Mouse (Mus musculus): ENCODE results near the gene Rpap1. TPM values are rescaled to one million over a fixed set of nuclear protein-coding genes. Genes with fewer than 3 reads are reported as not detected.
A peak's percentile ranks its signal among the peaks of the same experiment; 100 is the strongest.

The Rpap1 gene
- total RNA-seq, 2 experiments from 2014 or later, result 18.6 to 19.6 TPM

DNA sequence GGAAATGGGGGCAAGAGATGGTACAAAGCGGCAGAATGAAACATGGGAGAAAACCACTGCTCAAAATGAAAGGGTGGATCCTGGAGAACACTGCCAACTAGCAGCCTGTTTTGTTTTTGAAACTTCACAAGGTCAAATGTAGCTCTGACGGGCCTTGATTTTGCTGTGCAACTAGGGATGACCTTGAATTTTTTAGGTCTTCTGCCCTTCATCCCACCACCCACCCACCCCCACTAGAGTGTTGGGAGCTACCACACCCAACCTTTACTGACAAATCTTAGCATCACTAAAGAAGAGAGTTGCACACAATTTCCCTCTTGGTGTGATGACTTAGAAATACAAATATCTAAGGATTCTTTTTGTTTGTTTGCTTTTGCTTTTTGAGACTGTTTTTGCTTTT lies 2.7 kb upstream of the Rpap1 start:
- H3K27ac ChIP-seq, result no peak overlapping the region
- no peak overlapping the region for H3K4me3 ChIP-seq
- DNase-seq (ENCODE audit: low spot score in 2 of 2), result no peak
- no peak for TF ChIP-seq CTCF (conservative IDR thresholded peaks at IDR 0.05)

GRCm38 (mm10) chr2:119767246-119767645 lies 20.1 kb downstream of the Rpap1 start:
- no peak overlapping the region for H3K4me3 ChIP-seq
- no peak overlapping the region for H3K27ac ChIP-seq
- no peak for DNase-seq (ENCODE audit: low spot score in 2 of 2)
- TF ChIP-seq CTCF (conservative IDR thresholded peaks at IDR 0.05), result peak; percentile 61

- TF ChIP-seq CTCF (conservative IDR thresholded peaks at IDR 0.05), result no peak
- Histone ChIP-seq H3K4me3 (no peak overlapping the region), H3K27ac (0 out of 2 replicates have a peak overlapping the region, but pooled peaks have one; percentile 1)
- no peak for DNase-seq (ENCODE audit: low spot score in 2 of 2)
Observed at GRCm38 (mm10) chr2:119763924-119764323, 23.4 kb downstream of the Rpap1 start.

DNA sequence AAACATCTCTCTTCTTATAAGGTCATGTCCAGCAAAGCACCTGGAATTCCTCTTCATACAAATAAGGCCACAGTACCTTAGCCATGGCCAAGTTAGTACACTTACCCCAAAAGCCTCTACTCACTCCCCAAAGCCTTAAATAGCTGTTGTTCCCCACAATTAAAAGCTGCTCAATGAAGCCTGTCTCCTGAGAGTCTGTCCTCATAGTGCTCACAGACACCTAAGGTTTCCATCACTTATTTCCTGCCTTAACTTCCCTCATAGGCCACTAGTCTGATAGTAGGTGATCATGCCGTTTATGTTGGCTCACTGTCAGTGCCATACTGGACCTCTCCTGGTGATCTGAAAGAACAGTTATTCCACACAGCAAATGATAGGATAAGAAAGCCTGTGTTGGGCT lies 25.1 kb downstream of the Rpap1 start:
- TF ChIP-seq CTCF (conservative IDR thresholded peaks at IDR 0.05), result no peak
- H3K4me3 ChIP-seq, result no peak overlapping the region
- no peak overlapping the region for H3K27ac ChIP-seq
- no peak for DNase-seq (ENCODE audit: low spot score in 2 of 2)

DNA sequence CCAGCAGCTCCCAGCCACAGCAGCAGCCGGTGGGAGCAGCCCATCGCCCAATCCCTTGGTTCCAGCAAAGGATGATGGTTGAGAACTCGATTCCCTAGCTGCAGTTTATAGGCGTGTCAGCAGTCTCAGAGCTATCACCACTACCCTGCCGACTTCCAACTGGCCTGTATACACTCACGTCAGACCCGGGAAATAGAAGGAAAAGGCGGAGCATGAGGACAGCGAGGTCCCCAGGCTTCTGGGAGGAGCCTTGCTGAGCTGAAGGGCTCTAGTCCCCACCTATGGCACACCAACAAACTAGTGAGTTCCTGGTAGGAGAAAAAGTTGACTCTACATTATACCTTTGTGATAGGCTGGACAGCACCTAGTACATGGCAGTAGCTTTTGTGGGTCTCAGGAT lies 27.1 kb downstream of the Rpap1 start, which contains the start of gene Ltk:
Gene Ltk (minus strand): TSS at position 181 of the 400 bp plus-strand sequence.
- H3K27ac ChIP-seq, result no peak within 1 kb of the TSS
- H3K4me3 ChIP-seq, result no peak within 1 kb of the TSS
- no peak for DNase-seq (ENCODE audit: low spot score in 2 of 2)
- TF ChIP-seq CTCF (conservative IDR thresholded peaks at IDR 0.05), result no peak

DNA sequence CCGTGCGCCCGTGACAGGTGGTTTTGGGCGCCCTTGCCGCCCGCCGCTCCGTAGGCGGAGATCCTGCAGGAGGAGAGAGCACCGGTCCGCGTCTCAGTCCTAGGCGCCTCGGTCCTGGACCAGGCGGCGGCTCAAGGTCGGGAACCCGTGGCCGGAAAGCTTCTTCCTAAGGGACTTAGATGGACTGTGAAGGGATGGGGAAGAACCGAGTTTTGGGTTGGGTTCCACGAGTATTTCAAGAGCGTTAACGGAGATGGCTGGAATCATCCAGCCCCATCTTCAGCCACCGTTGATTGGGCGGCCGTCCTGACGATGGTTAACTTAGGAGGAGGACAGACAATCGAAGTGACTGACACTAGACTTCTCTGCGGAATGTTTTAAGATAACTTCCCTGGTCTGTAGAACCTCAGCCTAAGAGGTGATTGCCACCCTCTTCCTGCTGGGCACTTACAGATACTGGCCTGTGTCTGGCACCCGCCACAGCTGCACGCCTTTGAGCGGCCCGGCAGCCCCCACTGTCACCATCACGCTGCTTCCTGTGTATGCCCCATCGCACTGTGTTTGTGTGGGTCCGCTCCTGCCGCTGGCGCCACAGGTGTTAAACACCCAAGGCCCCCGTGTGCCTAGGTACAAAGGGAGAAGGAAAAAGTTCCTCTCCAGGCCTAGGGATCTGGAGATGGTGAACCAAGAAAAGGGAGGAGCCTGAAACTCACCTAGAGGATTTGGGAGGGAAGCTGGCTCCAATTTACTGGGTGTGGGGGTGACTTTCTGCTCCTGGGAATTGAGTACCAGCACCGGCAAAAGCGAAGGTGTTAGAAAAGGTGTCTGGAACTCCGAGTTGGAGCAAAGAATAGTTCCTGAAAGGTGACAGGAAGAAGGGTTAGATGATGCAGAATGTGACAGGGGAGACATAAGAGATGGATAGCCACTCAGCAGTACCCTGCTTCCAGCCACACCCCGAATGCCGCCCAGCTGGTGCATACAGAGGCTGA lies 28.2 kb downstream of the Rpap1 start:
- H3K4me3 ChIP-seq, result peak overlapping the region; percentile 74
- no peak for TF ChIP-seq CTCF (conservative IDR thresholded peaks at IDR 0.05)
- DNase-seq (ENCODE audit: low spot score in 2 of 2), result no peak
- peak overlapping the region; percentile 83; the same call in 1 of the 2 replicates for H3K27ac ChIP-seq

DNA sequence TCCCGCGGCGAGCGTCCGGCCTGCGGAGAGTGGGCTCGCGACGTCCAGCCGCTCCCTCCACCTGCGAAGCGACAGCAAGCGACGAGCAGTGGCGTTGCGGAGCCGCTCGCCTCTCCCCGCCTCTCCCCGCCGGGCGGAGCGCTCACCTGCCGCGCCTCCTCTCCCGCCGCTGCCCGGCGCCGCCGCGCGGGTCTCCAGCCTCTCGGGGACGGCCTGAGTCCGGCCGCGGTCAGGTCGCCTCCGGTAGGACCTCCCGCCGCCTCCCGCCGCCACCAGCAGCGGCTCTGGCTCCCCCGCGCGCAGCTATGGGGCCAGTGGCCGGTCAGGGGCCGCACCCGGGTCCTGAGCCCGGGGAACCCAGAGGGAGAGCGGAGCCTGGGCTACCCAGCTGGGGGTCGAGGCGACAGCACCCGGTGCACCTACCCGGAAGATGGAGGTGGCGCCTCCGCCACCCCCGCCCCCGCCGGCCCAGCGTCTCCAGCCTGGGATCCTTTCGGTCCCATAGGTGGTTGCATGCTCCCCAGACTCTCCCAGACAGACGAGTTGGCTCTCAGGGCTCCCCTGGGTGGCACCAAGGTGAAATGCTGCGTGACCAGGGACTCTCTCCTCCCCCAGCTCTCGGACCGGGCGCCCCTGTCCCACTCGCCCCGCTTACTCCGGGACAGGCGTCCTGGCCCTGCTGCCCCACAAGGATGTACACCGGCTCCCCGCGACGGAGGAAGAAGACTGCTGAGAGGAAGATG lies 29.1 kb downstream of the Rpap1 start:
- H3K27ac ChIP-seq, result peak overlapping the region; percentile 83
- no peak for TF ChIP-seq CTCF (conservative IDR thresholded peaks at IDR 0.05)
- no peak for DNase-seq (ENCODE audit: low spot score in 2 of 2)

GRCm38 (mm10) chr2:119757601-119758100 lies 29.7 kb downstream of the Rpap1 start:
- H3K27ac ChIP-seq, result peak overlapping the region; percentile 83
- TF ChIP-seq CTCF (conservative IDR thresholded peaks at IDR 0.05), result no peak
- peak overlapping the region; percentile 74 for H3K4me3 ChIP-seq
- DNase-seq (ENCODE audit: low spot score in 2 of 2), result no peak

More for the DNA sequence above, 29.1 kb downstream of the Rpap1 start:
- H3K4me3 ChIP-seq, result peak overlapping the region; percentile 74

- H3K27ac ChIP-seq, result 0 out of 2 replicates have a peak overlapping the region, but pooled peaks have one; percentile 37
- H3K4me3 ChIP-seq, result no peak overlapping the region; the same call in 1 of the 2 replicates
- no peak for TF ChIP-seq CTCF (conservative IDR thresholded peaks at IDR 0.05)
- peak in 1 of 2 experiments; percentile 32 for DNase-seq (ENCODE audit: low spot score in 2 of 2)
Observed at GRCm38 (mm10) chr2:119749260-119749659, 38.1 kb downstream of the Rpap1 start.

- peak overlapping the region; percentile 48; the same call in 1 of the 2 replicates for H3K27ac ChIP-seq
- TF ChIP-seq CTCF (conservative IDR thresholded peaks at IDR 0.05), result no peak
- DNase-seq (ENCODE audit: low spot score in 2 of 2), result peak; percentile 37 to 54
- no peak overlapping the region for H3K4me3 ChIP-seq
Observed at GRCm38 (mm10) chr2:119747554-119747953, 39.8 kb downstream of the Rpap1 start.

GRCm38 (mm10) chr2:119745281-119745680 lies 42.1 kb downstream of the Rpap1 start:
- peak in 1 of 2 experiments; percentile 55 for DNase-seq (ENCODE audit: low spot score in 2 of 2)
- peak overlapping the region; percentile 76 for H3K4me3 ChIP-seq
- peak; percentile 75 for TF ChIP-seq CTCF (conservative IDR thresholded peaks at IDR 0.05)
- H3K27ac ChIP-seq, result peak overlapping the region; percentile 98
